Mouse (Mus musculus) forebrain, embryonic 11.5 days (tissue): Measurements from ENCODE around the gene Ugt2a3. TPM values are rescaled to one million over a fixed set of nuclear protein-coding genes. Genes with fewer than 3 reads are reported as not detected.

Experiments used
- polyA plus RNA-seq: library from polyadenylated mRNA; unstranded; fragments of >200 nt; fragmentation: Nextera tagmentation; extraction: Ambion mirVana; gene quantifications from 2 replicates; pipeline ENCODE4 v1.2.1, GENCODE M21; 2014

Gene Ugt2a3
- polyA plus RNA-seq, 1 experiment from 2014 or later = not detected

Other genes with a start within 250 kb of the Ugt2a3 start
- gene Ugt2b36, start 244.6 kb downstream of the Ugt2a3 start, polyA plus RNA-seq = not detected in 2 replicates
- not detected in 2 replicates for gene Ugt2b5, start 196.9 kb downstream of the Ugt2a3 start, polyA plus RNA-seq
- not detected in 2 replicates for gene Ugt2b37, start 82.4 kb downstream of the Ugt2a3 start, polyA plus RNA-seq
- gene Ugt2b38, start 87.0 kb upstream of the Ugt2a3 start, polyA plus RNA-seq = not detected in 2 replicates
- gene Ugt2a2, start 145.1 kb upstream of the Ugt2a3 start, polyA plus RNA-seq = not detected in 2 replicates
- not detected in 2 replicates for gene Gm43638, start 149.6 kb upstream of the Ugt2a3 start, polyA plus RNA-seq
- gene Ugt2a1, start 153.7 kb upstream of the Ugt2a3 start, polyA plus RNA-seq = 0.31 and 0.59 TPM in 2 replicates
- 0.16 TPM in 1 of 2 replicates, not detected in the other for gene Sult1b1, start 201.0 kb upstream of the Ugt2a3 start, polyA plus RNA-seq
- gene Sult1d1, start 231.8 kb upstream of the Ugt2a3 start, polyA plus RNA-seq = not detected in 2 replicates